Mouse (Mus musculus) embryonic facial prominence, embryonic 10.5 days (tissue): ENCODE measurements at regions not wholly inside any gene's neighbourhood (a gene's known extent, or its start where the extent isn't known, plus 50 kb on each side); places are given as distances from the start of the nearest gene placed in this dataset.
A peak's percentile ranks its signal among the peaks of the same experiment; 100 is the strongest.

Experiments
- DNase-seq: peaks from one replicate; pipeline ENCODE4 v3.0.0-alpha.2; 2017; ENCODE audit warnings: low spot score
- H3K27ac ChIP-seq: fragments of 300-500 bp; sonication (generic); replicated peaks from 2 replicates; pipeline ENCODE4 v1.5.1; 2016; ENCODE audit warnings: mild to moderate bottlenecking
- H3K27me3 ChIP-seq: fragments of 300-500 bp; sonication (generic); replicated peaks from 2 replicates; pipeline ENCODE4 v1.6.1; 2016; ENCODE audit warnings: low read depth, mild to moderate bottlenecking; ENCODE audit not compliant: poor library complexity, severe bottlenecking
- H3K36me3 ChIP-seq: fragments of 300-500 bp; sonication (generic); replicated peaks from 2 replicates; pipeline ENCODE4 v1.6.1; 2016; ENCODE audit warnings: mild to moderate bottlenecking, moderate library complexity
- H3K4me1 ChIP-seq: fragments of 300-500 bp; sonication (generic); 2 replicates; pipeline ENCODE4 v1.6.1; 2016
- H3K4me3 ChIP-seq: fragments of 300-500 bp; sonication (generic); 2 replicates; pipeline ENCODE4 v1.5.1; 2016; ENCODE audit warnings: mild to moderate bottlenecking, moderate library complexity
- H3K9me3 ChIP-seq: fragments of 300-500 bp; sonication (generic); 2 replicates; pipeline ENCODE4 v1.6.1; 2016; ENCODE audit warnings: mild to moderate bottlenecking
- WGBS: fragments of 180-500 bp; shearing (Covaris S2); methylation state at CpG from one replicate; pipeline ENCODE4 v1.1.7; 2016; 5-methylcytosine and 5-hydroxymethylcytosine counted together

DNA sequence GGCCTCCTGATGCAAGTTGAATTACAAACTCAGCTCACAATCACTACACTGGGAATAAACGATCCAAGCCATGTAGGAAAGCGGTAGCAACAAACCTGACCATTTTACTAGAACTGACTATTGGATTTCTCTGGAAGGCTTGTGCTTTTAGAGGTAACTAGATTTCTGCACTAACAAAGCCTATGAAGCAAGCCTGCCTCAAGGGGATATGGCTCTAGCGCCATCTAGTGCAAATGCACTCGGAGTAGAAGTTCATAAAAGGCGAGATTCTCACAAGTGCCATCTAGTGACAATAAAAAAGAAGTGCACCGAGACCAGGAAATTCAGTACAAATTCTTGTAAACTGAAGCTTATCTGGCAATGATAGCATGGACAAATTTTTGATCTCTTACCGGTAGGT lies 364.9 kb upstream of the Fmr1 start:
- Histone ChIP-seq H3K27ac (no peak overlapping the region), H3K27me3 (no peaks in the 10 kb centered on the region), H3K4me1 (no peaks in the 10 kb centered on the region), H3K9me3 (no peaks in the 10 kb centered on the region), H3K4me3 (no peak overlapping the region), H3K36me3 (no peaks in the 10 kb centered on the region)
- peak; percentile 57 for DNase-seq
- 24% methylated on average over 7 of the region's 7 CpGs for WGBS
